Mouse (Mus musculus): ENCODE data around the gene Prpf3.

DNA sequence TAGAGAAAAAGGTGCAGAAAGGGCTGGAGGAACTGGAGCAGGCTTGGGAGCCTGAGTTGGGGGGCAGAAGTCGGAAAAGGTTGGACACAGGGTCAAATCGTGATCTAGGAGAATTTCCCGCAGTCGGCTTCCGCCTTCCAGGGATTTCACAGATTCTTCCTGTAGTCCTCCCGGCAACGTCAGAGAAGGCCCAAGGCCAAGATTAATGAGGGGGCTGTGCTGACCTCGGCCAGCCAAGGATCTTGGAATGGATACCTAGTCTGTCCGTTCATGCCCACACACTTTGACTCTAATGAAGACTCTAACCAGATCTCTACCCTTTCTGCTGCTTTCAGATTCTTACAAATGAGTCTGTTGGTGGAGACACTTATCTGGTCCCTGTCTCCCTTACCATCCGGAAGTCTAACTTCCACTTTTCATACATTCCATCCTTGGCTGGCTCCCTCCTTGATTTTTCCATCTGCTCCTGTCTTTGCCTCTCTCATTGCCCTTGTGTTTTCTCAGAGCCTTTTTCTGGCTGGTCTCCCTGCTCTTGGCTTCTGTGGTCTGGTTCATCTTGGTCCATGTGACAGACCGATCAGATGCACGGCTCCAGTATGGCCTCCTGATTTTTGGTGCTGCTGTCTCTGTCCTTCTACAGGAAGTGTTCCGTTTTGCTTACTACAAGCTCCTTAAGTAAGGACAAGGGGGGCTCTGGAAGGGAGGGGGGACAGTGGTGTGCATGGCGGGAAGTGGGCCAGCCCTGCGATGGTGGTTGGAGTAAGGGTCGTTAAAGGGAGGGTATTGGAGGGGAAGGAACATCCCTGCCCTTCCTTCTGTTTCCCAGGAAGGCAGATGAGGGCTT, 38.9 kb upstream of the Prpf3 start:
- TF ChIP-seq CTCF (IDR thresholded peaks at IDR 0.05; ENCODE audit: borderline replicate concordance, insufficient read depth, low read length) (no peak), POLR2A (IDR thresholded peaks at IDR 0.05; ENCODE audit: low read depth, low read length) (peak; percentile 6; the same call in 1 of the 2 replicates)

All from embryonic fibroblast, embryonic 13.5 days (primary cell).